Mouse (Mus musculus) MEL (cell line): ENCODE measurements at regions not wholly inside any gene's neighbourhood (a gene's known extent, or its start where the extent isn't known, plus 50 kb on each side); places are given as distances from the start of the nearest gene placed in this dataset.

Experiments used
- DNase-seq: peaks from one replicate; pipeline ENCODE4 v3.0.0; 2011; ENCODE audit warnings: low read depth, low spot score
- H3K27ac ChIP-seq: 2 replicates; pipeline ENCODE4 v1.5.1; 2012; ENCODE audit warnings: low read depth, mild to moderate bottlenecking, control low read depth, low read length, moderate library complexity; ENCODE audit not compliant: control insufficient read depth
- H3K27me3 ChIP-seq, 2 experiments: fragments of 150-350 bp in 1 of 2; sonication (generic) in 1 of 2; 2 replicates each; pipeline ENCODE4 v1.6.1; 2012; ENCODE audit warnings: low read length in 2 of 2, mild to moderate bottlenecking in 2 of 2, improper control_type of control experiment in 1 of 2, moderate library complexity in 1 of 2; ENCODE audit not compliant: insufficient read depth in 2 of 2, control insufficient read depth in 1 of 2
- H3K36me3 ChIP-seq, 2 experiments: 2 replicates each; pipeline ENCODE4 v1.6.1; 2012 to 2014; ENCODE audit warnings: low read length in 2 of 2, improper control_type of control experiment in 1 of 2, inconsistent platforms in 1 of 2, mild to moderate bottlenecking in 1 of 2; ENCODE audit not compliant: insufficient read depth in 2 of 2, control insufficient read depth in 1 of 2
- H3K4me1 ChIP-seq, 2 experiments: fragments of 150-350 bp in 1 of 2; sonication (generic) in 1 of 2; 2 replicates each; pipeline ENCODE4 v1.6.1; 2012; ENCODE audit warnings: low read length in 2 of 2, improper control_type of control experiment in 1 of 2, mild to moderate bottlenecking in 1 of 2; ENCODE audit not compliant: insufficient read depth in 2 of 2, control insufficient read depth in 1 of 2
- H3K4me3 ChIP-seq, 2 experiments: fragments of 150-350 bp in 1 of 2; sonication (generic) in 1 of 2; 2 replicates each; pipeline ENCODE4 v1.5.1; 2012; ENCODE audit warnings: low read depth in 2 of 2, low read length in 2 of 2, mild to moderate bottlenecking in 2 of 2, moderate library complexity in 2 of 2, control low read depth in 1 of 2, improper control_type of control experiment in 1 of 2; ENCODE audit not compliant: control insufficient read depth in 1 of 2, insufficient read depth in 1 of 2
- H3K79me2 ChIP-seq: 2 replicates; pipeline ENCODE4 v1.6.1; 2012; ENCODE audit warnings: mild to moderate bottlenecking, low read length, moderate library complexity; ENCODE audit not compliant: control insufficient read depth, poor library complexity, insufficient read depth
- H3K9ac ChIP-seq: 2 replicates; pipeline ENCODE4 v1.6.1; 2012; ENCODE audit warnings: low read depth, mild to moderate bottlenecking, control low read depth, low read length, moderate library complexity; ENCODE audit not compliant: control insufficient read depth, poor library complexity, severe bottlenecking
- H3K9me3 ChIP-seq: fragments of 150-350 bp; sonication (generic); replicated peaks from 2 replicates; pipeline ENCODE4 v1.6.1; 2012; ENCODE audit warnings: mild to moderate bottlenecking, low read length, improper control_type of control experiment, moderate library complexity; ENCODE audit not compliant: insufficient read depth
- BHLHE40 ChIP-seq: IDR thresholded peaks from 2 replicates; pipeline ENCODE4 v1.6.1; 2012; ENCODE audit warnings: low read depth, mild to moderate bottlenecking, inconsistent platforms, low read length, improper control_type of control experiment, borderline replicate concordance
- E2F4 ChIP-seq: IDR thresholded peaks from 2 replicates; pipeline ENCODE4 v1.6.1; 2011; ENCODE audit warnings: low read depth, low read length, improper control_type of control experiment, borderline replicate concordance
- ELF1 ChIP-seq: IDR thresholded peaks from 2 replicates; pipeline ENCODE4 v1.6.1; 2014; ENCODE audit warnings: low read depth, mild to moderate bottlenecking, inconsistent platforms, low read length, improper control_type of control experiment, moderate library complexity
- EP300 ChIP-seq, 2 experiments: IDR thresholded peaks; 2 replicates each; pipeline ENCODE4 v1.6.1; 2011; ENCODE audit warnings: improper control_type of control experiment in 2 of 2, low read length in 2 of 2, low read depth in 1 of 2, mild to moderate bottlenecking in 1 of 2
- GATA1 ChIP-seq: IDR thresholded peaks from 2 replicates; pipeline ENCODE4 v1.6.1; 2011; ENCODE audit warnings: low read depth, low read length, improper control_type of control experiment
- HCFC1 ChIP-seq: IDR thresholded peaks from 2 replicates; pipeline ENCODE4 v1.6.1; 2012; ENCODE audit warnings: low read depth, mild to moderate bottlenecking, inconsistent platforms, low read length, improper control_type of control experiment, moderate library complexity
- MXI1 ChIP-seq: IDR thresholded peaks from 2 replicates; pipeline ENCODE4 v1.6.1; 2011; ENCODE audit warnings: mild to moderate bottlenecking, low read depth, low read length, improper control_type of control experiment
- MYB ChIP-seq: IDR thresholded peaks from 2 replicates; pipeline ENCODE4 v1.6.1; 2011; ENCODE audit warnings: mild to moderate bottlenecking, low read depth, low read length, improper control_type of control experiment
- MYC ChIP-seq: IDR thresholded peaks from 2 replicates; pipeline ENCODE4 v1.6.1; 2011; ENCODE audit warnings: low read depth, mild to moderate bottlenecking, low read length, improper control_type of control experiment, moderate library complexity
- NELFE ChIP-seq: IDR thresholded peaks from 2 replicates; pipeline ENCODE4 v1.6.1; 2011; ENCODE audit warnings: low read depth, low read length, improper control_type of control experiment
- NRF1 ChIP-seq: IDR thresholded peaks from 2 replicates; pipeline ENCODE4 v1.6.1; 2014; ENCODE audit warnings: low read depth, mild to moderate bottlenecking, inconsistent platforms, low read length, improper control_type of control experiment, moderate library complexity; ENCODE audit not compliant: poor library complexity, insufficient read depth, severe bottlenecking
- POLR2A ChIP-seq, 2 experiments: IDR thresholded peaks; 2 replicates each; pipeline ENCODE4 v1.6.1; 2011 to 2012; ENCODE audit warnings: low read length in 2 of 2, mild to moderate bottlenecking in 2 of 2, control low read depth in 1 of 2, improper control_type of control experiment in 1 of 2, low read depth in 1 of 2, moderate library complexity in 1 of 2; ENCODE audit not compliant: control insufficient read depth in 1 of 2, insufficient read depth in 1 of 2, poor library complexity in 1 of 2
- POLR2AphosphoS2 ChIP-seq: IDR thresholded peaks from 2 replicates; pipeline ENCODE4 v1.6.1; 2011; ENCODE audit warnings: low read length, improper control_type of control experiment
- RAD21 ChIP-seq: IDR thresholded peaks from 2 replicates; pipeline ENCODE4 v1.6.1; 2011; ENCODE audit warnings: mild to moderate bottlenecking, low read depth, low read length, improper control_type of control experiment
- RCOR1 ChIP-seq: IDR thresholded peaks from 2 replicates; pipeline ENCODE4 v1.6.1; 2012; ENCODE audit warnings: low read depth, mild to moderate bottlenecking, inconsistent platforms, low read length, improper control_type of control experiment
- SMC3 ChIP-seq: IDR thresholded peaks from 2 replicates; pipeline ENCODE4 v1.6.1; 2011; ENCODE audit warnings: low read depth, low read length, improper control_type of control experiment
- TBP ChIP-seq: IDR thresholded peaks from 2 replicates; pipeline ENCODE4 v1.8.0; 2011; ENCODE audit warnings: low read depth, low read length, improper control_type of control experiment
- TCF12 ChIP-seq: IDR thresholded peaks from 2 replicates; pipeline ENCODE4 v1.6.1; 2014; ENCODE audit warnings: low read depth, mild to moderate bottlenecking, inconsistent platforms, low read length, improper control_type of control experiment, moderate library complexity
- ZC3H11A ChIP-seq: IDR thresholded peaks from 2 replicates; pipeline ENCODE4 v1.6.1; 2012; ENCODE audit warnings: low read depth, mild to moderate bottlenecking, inconsistent platforms, low read length, improper control_type of control experiment
- ZMIZ1 ChIP-seq: IDR thresholded peaks from 2 replicates; pipeline ENCODE4 v1.6.1; 2012; ENCODE audit warnings: low read depth, mild to moderate bottlenecking, inconsistent platforms, low read length, improper control_type of control experiment, moderate library complexity
- ZNF384 ChIP-seq: IDR thresholded peaks from 2 replicates; pipeline ENCODE4 v1.6.1; 2012; ENCODE audit warnings: low read depth, mild to moderate bottlenecking, inconsistent platforms, low read length, improper control_type of control experiment

DNA sequence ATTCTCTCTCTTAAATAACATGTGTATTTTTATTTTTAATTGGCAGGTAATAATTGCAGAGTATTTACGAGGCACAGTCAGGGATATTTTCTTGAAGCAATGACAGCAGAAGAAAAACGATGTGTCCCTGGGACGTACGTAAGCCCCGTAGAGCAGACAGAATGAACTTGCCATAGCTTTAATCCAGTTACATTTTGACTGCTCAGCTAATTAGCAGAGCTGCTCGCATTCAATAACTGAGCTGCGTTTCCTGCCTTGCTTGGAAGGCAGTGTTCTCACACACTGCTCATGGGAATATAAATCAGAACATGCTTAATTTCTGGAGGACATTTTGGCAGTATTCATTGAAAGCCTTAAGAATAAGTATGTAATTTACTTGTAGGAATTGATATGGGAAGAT, 78.6 kb upstream of the Auts2 start:
- H3K9me3 ChIP-seq: no peaks in the 10 kb centered on the region
- no peak for DNase-seq

DNA sequence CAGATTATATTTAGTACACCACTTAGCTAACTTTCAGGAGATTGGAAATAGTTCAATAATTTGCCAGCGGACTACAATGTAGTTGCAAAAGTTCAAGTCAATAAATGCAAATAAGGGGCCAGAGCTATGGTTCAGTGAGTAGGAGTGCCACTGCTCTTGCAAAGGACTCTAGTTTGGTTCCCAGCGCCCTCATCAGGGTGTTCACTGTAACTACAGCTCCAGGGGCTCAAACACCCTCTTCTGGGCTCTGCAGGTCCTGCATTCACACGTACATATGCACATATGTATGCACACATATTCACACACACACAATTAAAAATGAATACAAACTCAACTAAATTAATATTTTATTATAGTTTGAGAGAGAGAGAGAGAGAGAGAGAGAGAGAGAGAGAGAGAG, 74.1 kb upstream of the Auts2 start:
- TF ChIP-seq NELFE (no peak), ELF1 (no peak), POLR2A (IDR thresholded peaks at IDR 0.05; ENCODE audit: control insufficient read depth in 1 of 2, insufficient read depth in 1 of 2, low read depth in 1 of 2, low read length in 2 of 2, poor library complexity in 1 of 2) (no peak), BHLHE40 (no peak), MXI1 (no peak), MYB (no peak), EP300 (IDR thresholded peaks at IDR 0.05; ENCODE audit: low read depth in 1 of 2, low read length in 2 of 2) (no peak), TCF12 (no peak), RAD21 (no peak), MYC (no peak), HCFC1 (no peak), TBP (no peak), E2F4 (no peak), ZMIZ1 (no peak)
- DNase-seq: no peak
- no peak overlapping the region for H3K27ac ChIP-seq

More for the DNA sequence above, 78.6 kb upstream of the Auts2 start:
- no peaks in the 10 kb centered on the region for H3K4me1 ChIP-seq
- no peak overlapping the region for H3K9ac ChIP-seq
- H3K4me3 ChIP-seq: no peak overlapping the region
- no peaks in the 10 kb centered on the region for H3K36me3 ChIP-seq
- no peak for TF ChIP-seq POLR2AphosphoS2
- TF ChIP-seq SMC3: no peak
- TF ChIP-seq GATA1: no peak
- no peak for TF ChIP-seq MYC
- TF ChIP-seq TCF12: no peak
- no peak for TF ChIP-seq RCOR1
- TF ChIP-seq NRF1: no peak
- no peak for TF ChIP-seq TBP
- no peak for TF ChIP-seq ZC3H11A
- no peak for TF ChIP-seq ZNF384
- no peak for TF ChIP-seq ELF1
- H3K79me2 ChIP-seq: no peaks in the 10 kb centered on the region
- no peaks in the 10 kb centered on the region for H3K27me3 ChIP-seq
- no peak overlapping the region for H3K27ac ChIP-seq

More for the DNA sequence above, 74.1 kb upstream of the Auts2 start:
- Histone ChIP-seq H3K4me3 (no peak overlapping the region), H3K4me1 (no peaks in the 10 kb centered on the region), H3K9ac (no peak overlapping the region), H3K9me3 (no peaks in the 10 kb centered on the region), H3K36me3 (no peaks in the 10 kb centered on the region), H3K27me3 (no peaks in the 10 kb centered on the region), H3K79me2 (no peaks in the 10 kb centered on the region)
